Mouse (Mus musculus): ENCODE measurements around the gene Atraid. TPM values are rescaled to one million over a fixed set of nuclear protein-coding genes. Genes with fewer than 3 reads are reported as not detected.
"Not testable (repeated sequence)": the region's sequence is repeated elsewhere in the genome, so short reads cannot be mapped to it uniquely, and the experiment has no call there.

Gene Atraid
- polyA plus RNA-seq, 1 experiment from 2014 or later: 163 TPM

GRCm38 (mm10) chr5:31022690-31023089 lies 25.4 kb upstream of the Atraid start:
- Histone ChIP-seq H3K27me3 (ENCODE audit: control insufficient read depth, insufficient read depth, low read length) (no peaks in the 10 kb centered on the region), H3K36me3 (ENCODE audit: control insufficient read depth, insufficient read depth, low read length) (no peaks in the 10 kb centered on the region), H3K4me3 (replicated peaks; ENCODE audit: low read depth, low read length) (no peak overlapping the region), H3K4me2 (ENCODE audit: low read length) (no peak overlapping the region), H3K9me3 (ENCODE audit: control insufficient read depth, low read length) (no peaks in the 10 kb centered on the region), H3K27ac (replicated peaks; ENCODE audit: low read depth, low read length) (no peak overlapping the region), H3K4me1 (ENCODE audit: control insufficient read depth, insufficient read depth, low read length) (no peaks in the 10 kb centered on the region), H3K9ac (replicated peaks; ENCODE audit: low read length) (no peak overlapping the region)
- WGBS: 8% methylated on average over 1 of the region's 1 CpGs
- DNase-seq (no peak), ATAC-seq (ENCODE audit: low FRiP score, low TSS enrichment) (no peak)

- DNase-seq: peak; percentile 1
- no peak for ATAC-seq (ENCODE audit: low FRiP score, low TSS enrichment)
- WGBS: 10% methylated on average over 4 of the region's 4 CpGs
- no peaks in the 10 kb centered on the region for H3K36me3 ChIP-seq (ENCODE audit: control insufficient read depth, insufficient read depth, low read length)
- no peak overlapping the region for H3K4me3 ChIP-seq (replicated peaks; ENCODE audit: low read depth, low read length)
- H3K4me1 ChIP-seq (ENCODE audit: control insufficient read depth, insufficient read depth, low read length): no peaks in the 10 kb centered on the region
- H3K27ac ChIP-seq (replicated peaks; ENCODE audit: low read depth, low read length): no peak overlapping the region
- H3K27me3 ChIP-seq (ENCODE audit: control insufficient read depth, insufficient read depth, low read length): no peaks in the 10 kb centered on the region
- H3K4me2 ChIP-seq (ENCODE audit: low read length): no peak overlapping the region
- no peaks in the 10 kb centered on the region for H3K9me3 ChIP-seq (ENCODE audit: control insufficient read depth, low read length)
- no peak overlapping the region for H3K9ac ChIP-seq (replicated peaks; ENCODE audit: low read length)
Observed at GRCm38 (mm10) chr5:31023254-31023653, 24.9 kb upstream of the Atraid start.

- H3K9ac ChIP-seq (replicated peaks; ENCODE audit: low read length): no peak overlapping the region
- no peak overlapping the region for H3K4me2 ChIP-seq (ENCODE audit: low read length)
- H3K36me3 ChIP-seq (ENCODE audit: control insufficient read depth, insufficient read depth, low read length): no peaks in the 10 kb centered on the region
- DNase-seq (no peak), ATAC-seq (ENCODE audit: low FRiP score, low TSS enrichment) (no peak)
- H3K27ac ChIP-seq (replicated peaks; ENCODE audit: low read depth, low read length): no peak overlapping the region
- no peak overlapping the region for H3K4me3 ChIP-seq (replicated peaks; ENCODE audit: low read depth, low read length)
- H3K4me1 ChIP-seq (ENCODE audit: control insufficient read depth, insufficient read depth, low read length): no peaks in the 10 kb centered on the region
- no peaks in the 10 kb centered on the region for H3K27me3 ChIP-seq (ENCODE audit: control insufficient read depth, insufficient read depth, low read length)
- no peaks in the 10 kb centered on the region for H3K9me3 ChIP-seq (ENCODE audit: control insufficient read depth, low read length)
Observed at GRCm38 (mm10) chr5:31024641-31025040, 23.5 kb upstream of the Atraid start.

GRCm38 (mm10) chr5:31030926-31031325 lies 17.2 kb upstream of the Atraid start:
- H3K4me3 ChIP-seq (replicated peaks; ENCODE audit: low read depth, low read length): no peak overlapping the region
- no peak overlapping the region for H3K27ac ChIP-seq (replicated peaks; ENCODE audit: low read depth, low read length)
- H3K4me1 ChIP-seq (ENCODE audit: control insufficient read depth, insufficient read depth, low read length): no peaks in the 10 kb centered on the region
- H3K36me3 ChIP-seq (ENCODE audit: control insufficient read depth, insufficient read depth, low read length): peaks cover 2% of the 10 kb centered on the region; the same call in 1 of the 2 replicates
- no peak for DNase-seq
- WGBS: 90% methylated on average over 4 of the region's 4 CpGs
- no peak overlapping the region for H3K9ac ChIP-seq (replicated peaks; ENCODE audit: low read length)
- no peaks in the 10 kb centered on the region for H3K27me3 ChIP-seq (ENCODE audit: control insufficient read depth, insufficient read depth, low read length)
- no peak for ATAC-seq (ENCODE audit: low FRiP score, low TSS enrichment)
- no peaks in the 10 kb centered on the region for H3K9me3 ChIP-seq (ENCODE audit: control insufficient read depth, low read length)
- H3K4me2 ChIP-seq (ENCODE audit: low read length): no peak overlapping the region

- no peaks in the 10 kb centered on the region for H3K27me3 ChIP-seq (ENCODE audit: control insufficient read depth, insufficient read depth, low read length)
- no peak overlapping the region for H3K4me2 ChIP-seq (ENCODE audit: low read length)
- H3K27ac ChIP-seq (replicated peaks; ENCODE audit: low read depth, low read length): no peak overlapping the region
- H3K9ac ChIP-seq (replicated peaks; ENCODE audit: low read length): no peak overlapping the region
- ATAC-seq (ENCODE audit: low FRiP score, low TSS enrichment): no peak
- H3K36me3 ChIP-seq (ENCODE audit: control insufficient read depth, insufficient read depth, low read length): peaks cover 8% of the 10 kb centered on the region
- no peak for DNase-seq
- no peaks in the 10 kb centered on the region for H3K4me1 ChIP-seq (ENCODE audit: control insufficient read depth, insufficient read depth, low read length)
- no peaks in the 10 kb centered on the region for H3K9me3 ChIP-seq (ENCODE audit: control insufficient read depth, low read length)
- WGBS: 88% methylated on average over 8 of the region's 8 CpGs
- H3K4me3 ChIP-seq (replicated peaks; ENCODE audit: low read depth, low read length): no peak overlapping the region
Observed at GRCm38 (mm10) chr5:31031508-31031907, 16.6 kb upstream of the Atraid start.

GRCm38 (mm10) chr5:31034669-31035068 lies 13.4 kb upstream of the Atraid start:
- H3K4me2 ChIP-seq (ENCODE audit: low read length): no peak overlapping the region
- H3K36me3 ChIP-seq (ENCODE audit: control insufficient read depth, insufficient read depth, low read length): peaks cover 36% of the 10 kb centered on the region
- DNase-seq (no peak), ATAC-seq (ENCODE audit: low FRiP score, low TSS enrichment) (no peak)
- no peaks in the 10 kb centered on the region for H3K4me1 ChIP-seq (ENCODE audit: control insufficient read depth, insufficient read depth, low read length)
- no peak overlapping the region for H3K9ac ChIP-seq (replicated peaks; ENCODE audit: low read length)
- WGBS: 96% methylated on average over 6 of the region's 6 CpGs
- no peak overlapping the region for H3K27ac ChIP-seq (replicated peaks; ENCODE audit: low read depth, low read length)
- no peaks in the 10 kb centered on the region for H3K27me3 ChIP-seq (ENCODE audit: control insufficient read depth, insufficient read depth, low read length)
- H3K9me3 ChIP-seq (ENCODE audit: control insufficient read depth, low read length): no peaks in the 10 kb centered on the region
- no peak overlapping the region for H3K4me3 ChIP-seq (replicated peaks; ENCODE audit: low read depth, low read length)

GRCm38 (mm10) chr5:31036556-31036955 lies 11.6 kb upstream of the Atraid start:
- H3K4me2 ChIP-seq (ENCODE audit: low read length); DNase-seq; H3K27me3 ChIP-seq (ENCODE audit: control insufficient read depth, insufficient read depth, low read length); H3K4me3 ChIP-seq (replicated peaks; ENCODE audit: low read depth, low read length); H3K9ac ChIP-seq (replicated peaks; ENCODE audit: low read length); H3K4me1 ChIP-seq (ENCODE audit: control insufficient read depth, insufficient read depth, low read length); ATAC-seq (ENCODE audit: low FRiP score, low TSS enrichment); H3K9me3 ChIP-seq (ENCODE audit: control insufficient read depth, low read length); H3K27ac ChIP-seq (replicated peaks; ENCODE audit: low read depth, low read length): not testable (repeated sequence)
- WGBS: 91% methylated on average over 11 of the region's 11 CpGs
- peaks cover 53% of the 10 kb centered on the region for H3K36me3 ChIP-seq (ENCODE audit: control insufficient read depth, insufficient read depth, low read length)

GRCm38 (mm10) chr5:31038171-31038845 lies 9.8 kb upstream of the Atraid start:
- H3K36me3 ChIP-seq (ENCODE audit: control insufficient read depth, insufficient read depth, low read length): peaks cover 69% of the 10 kb centered on the region
- 93% methylated on average over 7 of the region's 7 CpGs for WGBS
- ATAC-seq (ENCODE audit: low FRiP score, low TSS enrichment): no peak

GRCm38 (mm10) chr5:31046416-31046815 lies 1.7 kb upstream of the Atraid start:
- no peak for ATAC-seq (ENCODE audit: low FRiP score, low TSS enrichment)
- no peak for DNase-seq
- H3K9me3 ChIP-seq (ENCODE audit: control insufficient read depth, low read length): no peaks in the 10 kb centered on the region
- H3K9ac ChIP-seq (replicated peaks; ENCODE audit: low read length): no peak overlapping the region
- no peak overlapping the region for H3K4me3 ChIP-seq (replicated peaks; ENCODE audit: low read depth, low read length)
- H3K27me3 ChIP-seq (ENCODE audit: control insufficient read depth, insufficient read depth, low read length): no peaks in the 10 kb centered on the region
- no peak overlapping the region for H3K27ac ChIP-seq (replicated peaks; ENCODE audit: low read depth, low read length)
- 94% methylated on average over 6 of the region's 6 CpGs for WGBS
- peaks cover 6% of the 10 kb centered on the region; the same call in 1 of the 2 replicates for H3K4me1 ChIP-seq (ENCODE audit: control insufficient read depth, insufficient read depth, low read length)
- no peak overlapping the region for H3K4me2 ChIP-seq (ENCODE audit: low read length)
- peaks cover 36% of the 10 kb centered on the region for H3K36me3 ChIP-seq (ENCODE audit: control insufficient read depth, insufficient read depth, low read length)

More at GRCm38 (mm10) chr5:31038171-31038845, 9.8 kb upstream of the Atraid start:
- Histone ChIP-seq H3K4me3 (replicated peaks; ENCODE audit: low read depth, low read length) (no peak overlapping the region), H3K9me3 (ENCODE audit: control insufficient read depth, low read length) (no peaks in the 10 kb centered on the region), H3K4me1 (ENCODE audit: control insufficient read depth, insufficient read depth, low read length) (no peaks in the 10 kb centered on the region), H3K27ac (replicated peaks; ENCODE audit: low read depth, low read length) (no peak overlapping the region), H3K27me3 (ENCODE audit: control insufficient read depth, insufficient read depth, low read length) (no peaks in the 10 kb centered on the region), H3K4me2 (ENCODE audit: low read length) (no peak overlapping the region), H3K9ac (replicated peaks; ENCODE audit: low read length) (no peak overlapping the region)
- DNase-seq: no peak
